Mouse (Mus musculus) regulatory T cell (primary cell): Measurements from ENCODE around the gene Etl4.

ENCODE experiments used
- in situ Hi-C: fragments of 300-600 bp; cut with MboI, MseI; formaldehyde crosslinking; loops from one replicate; pipeline ENCODE4 v1.15.1; 2025; ENCODE audit warnings: high pct_unique_total_duplicates

The Etl4 gene

DNA sequence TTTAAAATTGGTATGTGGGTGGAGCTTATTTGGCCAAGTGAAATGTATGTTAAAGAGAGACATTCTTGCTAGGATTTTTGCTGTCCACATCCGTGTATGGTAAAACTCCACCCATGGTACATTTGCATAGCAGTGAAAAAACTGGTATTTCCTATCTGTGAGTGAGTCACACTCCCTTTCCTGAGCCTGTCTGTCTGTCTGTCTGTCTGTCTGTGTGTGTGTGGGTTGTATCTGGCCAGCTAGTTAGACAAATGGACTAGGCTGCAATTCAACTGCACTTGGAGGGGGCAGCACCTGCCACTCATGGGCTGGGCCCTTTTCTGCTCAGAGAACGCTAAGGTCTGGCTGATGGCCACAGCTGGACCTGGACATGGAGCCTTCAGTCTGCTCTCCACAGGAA lies 650.1 kb downstream of the Etl4 start:
- in situ Hi-C loops, result no loop called here

DNA sequence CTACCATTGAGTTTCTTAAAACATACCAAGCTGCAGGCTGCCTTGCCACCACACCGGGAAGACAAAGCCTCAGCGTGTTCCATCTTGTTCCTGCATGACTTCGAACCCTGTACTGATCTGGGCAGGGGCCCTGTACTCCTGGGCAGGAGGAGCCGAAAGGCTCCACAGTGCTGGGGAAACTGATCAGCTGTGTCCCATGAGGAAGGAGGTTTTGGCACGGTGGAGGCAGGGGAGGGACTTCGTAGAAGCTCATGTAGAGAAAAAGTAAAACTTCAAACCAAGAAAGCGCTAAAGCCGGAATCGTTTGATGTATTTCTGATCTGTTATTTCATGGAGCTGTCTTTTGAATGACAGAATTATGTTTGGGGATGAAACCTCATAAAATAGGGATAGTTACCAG lies 651.0 kb downstream of the Etl4 start:
- in situ Hi-C loops, result no loop called here

DNA sequence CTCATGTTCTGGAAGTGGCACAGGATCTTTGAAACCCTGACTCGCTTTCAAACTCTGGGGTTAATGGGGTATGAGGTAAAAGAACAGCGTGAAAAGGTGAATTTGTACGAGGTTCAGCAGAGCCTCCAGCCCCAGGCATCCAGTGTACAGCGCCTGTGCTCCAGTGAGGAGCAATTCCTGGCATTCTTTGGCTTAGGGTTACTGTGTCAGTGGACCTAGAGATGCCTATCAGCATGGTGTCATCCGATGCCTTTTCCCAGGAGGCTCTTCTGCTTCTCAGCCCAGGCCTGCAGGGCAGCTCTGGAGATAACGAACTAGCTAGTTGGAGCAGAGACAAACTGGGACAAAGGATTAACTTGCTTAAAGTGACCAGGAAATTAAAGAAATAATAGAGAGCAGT lies 653.5 kb downstream of the Etl4 start:
- in situ Hi-C loops, result no loop called here

DNA sequence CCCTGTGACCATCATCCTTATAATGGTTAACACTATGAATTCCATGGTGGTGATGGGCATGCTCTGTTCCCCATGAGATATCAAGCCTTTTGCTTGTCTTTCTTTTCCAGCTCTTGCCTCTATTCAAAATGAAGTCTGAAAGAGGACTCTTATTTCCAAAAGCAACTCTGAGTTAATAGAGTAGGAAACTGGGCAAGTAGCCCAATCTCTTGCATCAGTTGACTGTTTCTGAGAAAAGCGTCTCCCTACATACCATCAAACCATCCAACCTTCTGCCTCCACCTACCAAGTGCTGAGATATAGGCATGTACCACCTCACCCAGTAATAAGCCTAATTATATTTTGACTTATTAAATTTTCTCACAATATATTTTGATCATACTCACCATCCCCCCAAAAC lies 658.9 kb downstream of the Etl4 start:
- in situ Hi-C loops, result no loop called here

- in situ Hi-C loops, result no loop called here
Observed at GRCm38 (mm10) chr2:20571940-20572339, 662.4 kb downstream of the Etl4 start.

- in situ Hi-C loops, result no loop called here
Observed at GRCm38 (mm10) chr2:20580331-20580730, 670.8 kb downstream of the Etl4 start.

GRCm38 (mm10) chr2:20583032-20583431 lies 673.5 kb downstream of the Etl4 start:
- in situ Hi-C loops, result no loop called here

DNA sequence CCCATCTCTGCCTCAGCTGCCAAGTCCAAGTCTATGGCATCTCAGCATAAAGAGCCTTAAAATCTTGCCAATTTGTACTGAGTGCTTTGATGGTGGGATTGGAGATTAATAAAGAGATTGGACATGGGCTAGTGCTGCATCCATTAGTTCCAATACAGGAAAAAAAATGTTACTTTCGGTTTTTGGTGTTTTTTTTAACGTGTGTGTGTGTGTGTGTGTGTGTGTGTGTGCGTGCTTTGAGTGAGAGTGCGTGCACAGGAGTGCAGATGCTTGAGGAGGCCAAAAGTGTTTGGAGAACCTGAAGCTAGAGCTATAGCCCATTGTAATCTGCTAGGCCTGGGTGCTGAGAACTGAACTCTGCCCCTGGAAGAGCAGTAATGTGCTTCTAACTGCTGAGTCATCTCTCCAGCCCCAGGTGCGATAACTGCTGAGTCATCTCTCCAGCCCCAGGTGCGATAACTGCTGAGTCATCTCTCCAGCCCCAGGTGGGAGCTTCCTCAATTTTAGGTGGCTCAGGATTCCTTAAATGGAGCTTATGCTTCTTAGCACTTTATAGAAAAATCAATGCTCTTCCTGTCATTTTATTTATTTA lies 674.1 kb downstream of the Etl4 start:
- in situ Hi-C loops, result no loop called here

- in situ Hi-C loops, result no loop called here
Observed at GRCm38 (mm10) chr2:20587913-20588312, 678.3 kb downstream of the Etl4 start.

DNA sequence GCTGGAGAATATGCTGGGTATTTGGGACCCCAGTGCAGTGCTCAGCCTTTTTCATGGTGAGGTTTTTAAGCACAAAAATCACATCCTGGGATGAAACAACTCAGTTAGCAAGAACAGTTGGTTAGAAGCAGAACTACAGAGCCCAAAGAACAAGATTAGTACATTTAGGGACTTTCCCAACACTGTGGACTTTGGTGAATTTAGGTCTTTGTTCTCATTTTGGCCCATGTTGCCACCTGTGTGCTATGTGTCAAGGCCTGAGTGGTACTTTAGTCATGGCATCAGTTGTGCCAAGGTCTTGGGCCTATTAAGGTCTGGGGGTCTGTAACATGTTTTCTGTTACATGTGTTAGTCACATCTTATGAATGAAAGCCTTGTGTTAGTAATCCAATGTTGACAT lies 679.1 kb downstream of the Etl4 start:
- in situ Hi-C loops, result no loop called here

GRCm38 (mm10) chr2:20594129-20594528 lies 684.5 kb downstream of the Etl4 start:
- in situ Hi-C loops, result no loop called here

DNA sequence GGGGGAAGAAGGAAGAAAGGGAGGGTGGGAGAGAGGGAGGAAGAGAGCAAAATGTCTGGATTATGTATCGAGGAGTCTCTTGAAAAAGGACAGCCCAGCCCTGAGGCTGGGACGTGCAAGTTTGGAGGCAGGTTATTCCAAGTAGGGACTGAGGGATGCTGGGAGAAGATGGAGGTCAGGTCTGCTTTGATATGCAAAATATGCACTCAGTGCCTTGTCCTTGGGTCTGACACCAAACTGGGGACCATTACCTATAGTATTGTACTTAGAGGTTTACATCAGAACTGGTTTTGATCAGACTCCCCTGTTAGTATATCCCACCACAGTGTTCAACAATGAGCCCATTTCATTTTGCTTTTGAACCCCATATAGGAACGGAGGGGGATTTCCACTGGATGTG lies 685.4 kb downstream of the Etl4 start:
- in situ Hi-C loops, result no loop called here

- in situ Hi-C loops, result no loop called here
Observed at GRCm38 (mm10) chr2:20596558-20596957, 687.0 kb downstream of the Etl4 start.

DNA sequence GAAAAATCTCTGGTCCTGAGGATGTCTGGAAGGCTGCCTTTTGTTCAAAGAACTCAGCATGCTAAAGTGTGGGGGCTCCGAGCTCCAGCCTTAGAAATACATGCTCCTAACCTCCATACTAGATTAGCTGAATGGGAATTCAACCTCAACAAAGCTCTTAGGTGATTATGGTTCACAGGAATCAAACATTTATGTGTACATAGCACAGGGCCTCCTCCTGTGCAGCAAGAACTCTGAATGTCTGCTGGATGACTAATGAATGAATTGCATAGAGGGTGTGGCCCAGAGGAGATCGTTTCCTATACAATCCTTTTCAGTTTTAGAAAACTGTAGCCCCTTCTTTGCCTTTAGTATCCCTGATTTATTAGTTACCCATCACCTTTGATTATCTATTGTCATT lies 687.6 kb downstream of the Etl4 start:
- in situ Hi-C loops, result no loop called here

GRCm38 (mm10) chr2:20602656-20603055 lies 693.1 kb downstream of the Etl4 start:
- in situ Hi-C loops, result no loop called here

GRCm38 (mm10) chr2:20603536-20603935 lies 694.0 kb downstream of the Etl4 start:
- in situ Hi-C loops, result no loop called here

DNA sequence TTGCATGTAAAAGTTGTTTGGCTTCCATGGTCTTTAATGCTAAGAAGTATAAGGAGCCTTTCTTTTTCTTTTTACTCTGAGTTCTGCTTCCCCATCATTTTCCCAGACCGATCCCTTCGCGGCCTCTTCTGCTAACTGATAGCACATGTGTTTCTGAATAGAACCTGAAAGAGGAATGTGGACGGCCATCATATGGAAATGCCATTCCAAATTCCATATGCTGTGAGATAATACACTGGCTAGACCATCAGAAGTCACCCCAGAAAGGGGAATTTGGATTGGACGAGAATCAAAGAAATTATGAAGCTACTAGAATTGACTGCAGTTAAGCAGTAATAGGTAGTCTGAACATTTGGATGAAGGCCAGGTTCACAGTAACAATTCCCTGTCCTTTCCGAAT lies 694.4 kb downstream of the Etl4 start:
- in situ Hi-C loops, result no loop called here

- in situ Hi-C loops, result no loop called here
Observed at GRCm38 (mm10) chr2:20609203-20609602, 699.6 kb downstream of the Etl4 start.

- in situ Hi-C loops, result no loop called here
Observed at GRCm38 (mm10) chr2:20615948-20616347, 706.4 kb downstream of the Etl4 start.

- in situ Hi-C loops, result no loop called here
Observed at GRCm38 (mm10) chr2:20618396-20618795, 708.8 kb downstream of the Etl4 start.

DNA sequence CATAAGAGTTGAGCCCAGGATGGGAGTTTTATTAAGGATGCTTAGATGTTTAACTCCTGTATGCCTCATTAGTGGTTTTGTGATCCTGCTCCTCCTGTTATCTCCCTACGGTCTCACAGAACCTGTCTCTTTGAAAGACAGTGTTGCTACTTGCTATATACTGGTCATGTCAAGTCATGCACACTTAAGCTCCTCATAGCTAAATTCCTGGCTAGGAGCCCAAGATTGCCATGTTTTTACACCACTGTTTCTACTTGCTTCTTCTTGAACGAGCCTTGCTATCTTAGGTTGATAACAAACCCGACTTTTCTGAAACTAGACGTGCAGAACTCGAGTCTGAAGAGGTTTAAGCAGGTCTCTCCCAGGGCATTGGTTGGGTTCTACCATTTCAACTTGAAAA lies 710.3 kb downstream of the Etl4 start:
- in situ Hi-C loops, result no loop called here

- in situ Hi-C loops, result no loop called here
Observed at GRCm38 (mm10) chr2:20629156-20629712, 719.7 kb downstream of the Etl4 start.

- in situ Hi-C loops, result no loop called here
Observed at GRCm38 (mm10) chr2:20638604-20639003, 729.0 kb downstream of the Etl4 start.

GRCm38 (mm10) chr2:20639721-20640120 lies 730.1 kb downstream of the Etl4 start:
- in situ Hi-C loops, result no loop called here
